Mouse (Mus musculus) forebrain, embryonic 16.5 days (tissue): Measurements from ENCODE around the gene Eif2ak1. TPM values are rescaled to one million over a fixed set of nuclear protein-coding genes. Genes with fewer than 3 reads are reported as not detected.

ENCODE experiments used
- ATAC-seq: fragments of 200-750 bp; cut with Nextera tagmentation; 2 replicates; pipeline ENCODE4 v1.8.0; 2017; ENCODE audit warnings: mild to moderate bottlenecking, moderate library complexity
- H3K27ac ChIP-seq: fragments of 300-500 bp; sonication (generic); 2 replicates; pipeline ENCODE4 v1.5.1; 2014; ENCODE audit warnings: low read length, control low read depth
- H3K27me3 ChIP-seq: fragments of 300-500 bp; sonication (generic); replicated peaks from 2 replicates; pipeline ENCODE4 v1.6.1; 2014; ENCODE audit warnings: low read length; ENCODE audit not compliant: control insufficient read depth, insufficient read depth
- H3K36me3 ChIP-seq: fragments of 300-500 bp; sonication (generic); 2 replicates; pipeline ENCODE4 v1.6.1; 2014; ENCODE audit not compliant: control insufficient read depth, insufficient read depth
- H3K4me1 ChIP-seq: fragments of 300-500 bp; sonication (generic); replicated peaks from 2 replicates; pipeline ENCODE4 v1.6.1; 2014; ENCODE audit warnings: low read length; ENCODE audit not compliant: control insufficient read depth, insufficient read depth
- H3K4me2 ChIP-seq: fragments of 300-500 bp; sonication (generic); 2 replicates; pipeline ENCODE4 v1.6.1; 2014; ENCODE audit warnings: mild to moderate bottlenecking, low read length, control low read depth
- H3K4me3 ChIP-seq: fragments of 300-500 bp; sonication (generic); replicated peaks from 2 replicates; pipeline ENCODE4 v1.5.1; 2014; ENCODE audit warnings: mild to moderate bottlenecking, low read length, control low read depth
- H3K9ac ChIP-seq: fragments of 300-500 bp; sonication (generic); replicated peaks from 2 replicates; pipeline ENCODE4 v1.6.1; 2014; ENCODE audit warnings: low read depth, low read length, control low read depth
- H3K9me3 ChIP-seq: fragments of 300-500 bp; sonication (generic); 2 replicates; pipeline ENCODE4 v1.6.1; 2016; ENCODE audit warnings: low read length; ENCODE audit not compliant: control insufficient read depth
- WGBS: fragments of 180-500 bp; shearing (Covaris S2); extraction: QIAGEN DNeasy Blood & Tissue Kit; methylation state at CpG from one replicate; pipeline ENCODE4 v1.1.7; 2014; 5-methylcytosine and 5-hydroxymethylcytosine counted together
- polyA plus RNA-seq: library from polyadenylated mRNA; unstranded; fragments of >200 nt; fragmentation: Nextera tagmentation; extraction: Ambion mirVana; gene quantifications from 2 replicates; pipeline ENCODE4 v1.2.1, GENCODE M21; 2015

The Eif2ak1 gene
- polyA plus RNA-seq, 1 experiment from 2014 or later = 49.6 TPM

DNA sequence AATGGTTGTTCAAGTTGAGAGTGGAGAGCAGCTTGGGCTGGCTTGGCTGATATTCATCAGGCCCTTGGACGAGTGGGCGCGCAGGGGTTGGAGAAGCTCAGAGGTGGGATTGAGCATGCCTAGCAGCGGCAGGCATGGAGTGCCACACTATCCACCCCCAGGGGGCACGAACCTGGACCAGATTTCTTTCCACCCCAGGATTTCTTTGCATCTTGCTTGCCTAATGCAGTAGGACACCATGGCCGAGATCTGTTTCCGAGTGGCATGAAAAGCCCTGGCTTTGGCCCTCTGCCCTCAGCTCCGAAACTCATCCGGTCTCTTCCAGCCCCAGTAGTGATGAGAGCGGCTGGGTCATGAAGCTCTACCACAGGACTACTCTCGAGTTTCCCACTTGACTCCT lies 115.8 kb downstream of the Eif2ak1 start:
- Histone ChIP-seq H3K4me3 (no peak overlapping the region), H3K9ac (no peak overlapping the region), H3K27ac (no peak overlapping the region), H3K27me3 (no peaks in the 10 kb centered on the region), H3K4me1 (0 out of 2 replicates have a peak, but pooled peaks cover 3% of the 10 kb centered on the region), H3K9me3 (no peaks in the 10 kb centered on the region), H3K4me2 (no peak overlapping the region), H3K36me3 (peaks cover 19% of the 10 kb centered on the region)
- WGBS = 91% methylated on average over 11 of the region's 11 CpGs
- no peak for ATAC-seq

GRCm38 (mm10) chr5:143933875-143934274 lies 116.3 kb downstream of the Eif2ak1 start:
- Histone ChIP-seq H3K36me3 (peaks cover 16% of the 10 kb centered on the region), H3K27ac (no peak overlapping the region), H3K4me2 (no peak overlapping the region), H3K27me3 (no peaks in the 10 kb centered on the region), H3K4me3 (no peak overlapping the region), H3K9ac (no peak overlapping the region), H3K4me1 (0 out of 2 replicates have a peak, but pooled peaks cover 3% of the 10 kb centered on the region), H3K9me3 (no peaks in the 10 kb centered on the region)
- 81% methylated on average over 1 of the region's 1 CpGs for WGBS
- no peak for ATAC-seq

DNA sequence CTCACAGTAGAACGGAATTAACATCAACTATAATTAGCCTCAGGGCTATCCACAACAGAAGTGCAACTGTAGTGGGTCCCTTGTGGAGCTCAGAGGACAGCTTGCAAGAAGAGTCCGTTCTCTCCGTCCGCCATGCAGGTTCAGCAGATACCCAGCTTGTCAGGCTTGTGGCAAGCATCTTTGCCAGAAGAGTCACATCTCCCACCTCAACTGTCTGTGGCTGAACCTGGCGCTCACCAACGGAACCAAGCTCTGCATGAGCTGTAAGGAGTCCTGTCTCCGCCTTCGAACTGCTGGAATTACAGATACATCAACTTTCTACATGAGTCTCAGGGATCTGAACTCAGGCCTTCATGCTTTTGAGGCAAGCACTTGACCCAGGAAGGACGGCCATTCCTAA lies 118.6 kb downstream of the Eif2ak1 start:
- 91% methylated on average over 9 of the region's 9 CpGs for WGBS
- Histone ChIP-seq H3K4me3 (no peak overlapping the region), H3K9me3 (no peaks in the 10 kb centered on the region), H3K9ac (no peak overlapping the region), H3K27me3 (no peaks in the 10 kb centered on the region), H3K4me1 (0 out of 2 replicates have a peak, but pooled peaks cover 3% of the 10 kb centered on the region), H3K27ac (no peak overlapping the region), H3K36me3 (0 out of 2 replicates have a peak, but pooled peaks cover 2% of the 10 kb centered on the region), H3K4me2 (no peak overlapping the region)
- no peak for ATAC-seq

GRCm38 (mm10) chr5:143941588-143941987 lies 124.0 kb downstream of the Eif2ak1 start:
- H3K36me3 ChIP-seq = no peaks in the 10 kb centered on the region
- no peaks in the 10 kb centered on the region for H3K4me1 ChIP-seq
- H3K27me3 ChIP-seq = no peaks in the 10 kb centered on the region
- no peak overlapping the region for H3K9ac ChIP-seq
- WGBS = 26% methylated on average over 9 of the region's 10 CpGs
- H3K9me3 ChIP-seq = no peaks in the 10 kb centered on the region
- no peak for ATAC-seq
- H3K27ac ChIP-seq = no peak overlapping the region
- H3K4me2 ChIP-seq = no peak overlapping the region
- H3K4me3 ChIP-seq = no peak overlapping the region

GRCm38 (mm10) chr5:143943231-143944125 lies 125.9 kb downstream of the Eif2ak1 start:
- WGBS = 76% methylated on average over 14 of the region's 14 CpGs
- Histone ChIP-seq H3K27ac (peak overlapping the region; percentile 87), H3K9me3 (no peaks in the 10 kb centered on the region), H3K4me1 (no peaks in the 10 kb centered on the region), H3K9ac (no peak overlapping the region), H3K27me3 (no peaks in the 10 kb centered on the region), H3K4me2 (no peak overlapping the region), H3K36me3 (no peaks in the 10 kb centered on the region), H3K4me3 (no peak overlapping the region)
- peak; percentile 82 for ATAC-seq

DNA sequence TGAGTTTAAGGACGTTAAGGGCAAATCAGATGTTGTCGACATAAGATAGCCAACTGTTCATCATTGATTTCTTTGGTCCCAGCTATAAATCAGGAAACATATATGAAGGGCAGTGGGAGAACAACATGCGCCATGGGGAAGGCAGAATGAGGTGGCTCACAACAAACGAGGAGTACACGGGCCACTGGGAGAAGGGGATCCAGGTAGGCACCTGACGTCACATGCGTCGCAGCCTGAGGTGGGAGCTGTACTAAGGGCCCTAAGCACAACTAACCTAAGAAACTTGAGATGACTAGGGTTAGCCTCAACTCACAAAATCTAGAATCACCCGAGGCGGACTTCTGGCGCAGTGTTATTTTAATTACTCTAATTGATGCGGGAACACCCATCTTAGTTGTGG lies 130.8 kb downstream of the Eif2ak1 start:
- no peak overlapping the region for H3K9ac ChIP-seq
- H3K36me3 ChIP-seq = no peaks in the 10 kb centered on the region
- H3K27me3 ChIP-seq = no peaks in the 10 kb centered on the region
- no peak overlapping the region for H3K4me2 ChIP-seq
- H3K4me3 ChIP-seq = no peak overlapping the region
- ATAC-seq = no peak
- 89% methylated on average over 12 of the region's 12 CpGs for WGBS
- no peak overlapping the region for H3K27ac ChIP-seq
- H3K4me1 ChIP-seq = no peaks in the 10 kb centered on the region
- H3K9me3 ChIP-seq = no peaks in the 10 kb centered on the region

- Histone ChIP-seq H3K4me1 (no peaks in the 10 kb centered on the region), H3K9me3 (no peaks in the 10 kb centered on the region), H3K9ac (no peak overlapping the region), H3K27ac (no peak overlapping the region), H3K27me3 (no peaks in the 10 kb centered on the region), H3K4me2 (no peak overlapping the region), H3K4me3 (no peak overlapping the region), H3K36me3 (no peaks in the 10 kb centered on the region)
- WGBS = 55% methylated on average over 5 of the region's 5 CpGs
- ATAC-seq = no peak
These were observed 132.4 kb downstream of the Eif2ak1 start for GRCm38 (mm10) chr5:143950016-143950415.

Other genes with a start within 250 kb of the Eif2ak1 start
- 48.8 and 51.9 TPM in 2 replicates for gene Cyth3, start 195.3 kb upstream of the Eif2ak1 start, polyA plus RNA-seq
- 27.5 and 28.5 TPM in 2 replicates for gene Usp42, start 85.5 kb upstream of the Eif2ak1 start, polyA plus RNA-seq
- 0.17 and 0.72 TPM in 2 replicates for gene Ankrd61, start 79.9 kb downstream of the Eif2ak1 start, polyA plus RNA-seq
- 97.9 and 99.5 TPM in 2 replicates for gene Aimp2, start 92.1 kb downstream of the Eif2ak1 start, polyA plus RNA-seq
- 27.8 and 33.0 TPM in 2 replicates for gene Pms2, start 92.2 kb downstream of the Eif2ak1 start, polyA plus RNA-seq
- 0.90 and 1.6 TPM in 2 replicates for gene Gm42421, start 110.4 kb downstream of the Eif2ak1 start, polyA plus RNA-seq
- gene Rsph10b, start 115.2 kb downstream of the Eif2ak1 start, polyA plus RNA-seq = 2.3 and 4.1 TPM in 2 replicates
- 95.7 and 97.2 TPM in 2 replicates for gene Ccz1, start 197.1 kb downstream of the Eif2ak1 start, polyA plus RNA-seq
- gene Ocm, start 208.9 kb downstream of the Eif2ak1 start, polyA plus RNA-seq = not detected in 2 replicates